Mouse (Mus musculus) MEL-GATA-1-ER (cell line): ENCODE measurements around the gene Capn7.

ENCODE experiments used
- DNase-seq: peaks from one replicate; pipeline ENCODE4 v3.0.0-alpha.2; 2012; ENCODE audit warnings: low read depth; ENCODE audit errors: extremely low read depth

Gene Capn7

DNA sequence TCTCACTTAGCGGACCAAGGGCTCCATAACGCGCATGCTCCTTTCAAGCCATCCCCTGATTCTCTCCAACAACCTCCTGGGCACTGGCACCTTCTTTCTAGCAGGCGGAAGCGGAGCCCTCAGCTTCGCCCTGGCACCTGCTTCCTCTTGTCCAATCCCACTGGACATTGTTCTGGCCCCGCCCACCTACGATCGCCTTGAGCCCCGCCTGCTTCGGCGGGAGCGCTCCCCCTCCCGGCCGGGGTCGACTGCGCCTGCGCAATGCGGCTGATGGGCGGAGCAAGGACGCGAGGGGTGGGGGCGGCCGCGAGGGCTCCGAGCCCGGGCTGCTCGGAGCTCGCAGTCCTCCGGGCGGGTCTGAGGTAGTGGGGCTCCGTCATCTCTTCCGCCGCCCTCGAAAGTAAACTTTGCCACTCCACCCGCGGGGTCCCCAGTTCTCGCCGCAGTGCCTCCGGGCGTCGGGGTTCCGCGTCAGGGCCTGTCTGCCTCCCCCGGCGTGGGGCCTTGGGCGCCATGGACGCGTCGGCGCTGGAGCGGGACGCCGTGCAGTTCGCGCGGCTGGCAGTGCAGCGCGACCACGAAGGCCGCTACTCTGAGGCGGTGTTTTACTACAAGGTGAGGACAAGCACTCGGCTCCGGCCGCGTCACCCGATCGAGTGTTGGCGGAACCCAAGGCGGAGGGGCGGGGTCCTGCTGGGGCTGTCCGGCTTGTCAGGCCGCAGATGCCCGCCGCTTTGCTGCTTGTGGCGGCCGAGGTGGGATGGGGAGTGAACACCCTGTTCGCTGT, at the start of gene Capn7:
Capn7 (plus strand) TSS at position 270 of the 787 bp plus-strand sequence.
- DNase-seq = peak; percentile 93

- no peak for DNase-seq
Observed at GRCm38 (mm10) chr14:31313192-31313591, 23.2 kb upstream of the Capn7 start.

- no peak for DNase-seq
Observed at GRCm38 (mm10) chr14:31316613-31317012, 19.8 kb upstream of the Capn7 start.

DNA sequence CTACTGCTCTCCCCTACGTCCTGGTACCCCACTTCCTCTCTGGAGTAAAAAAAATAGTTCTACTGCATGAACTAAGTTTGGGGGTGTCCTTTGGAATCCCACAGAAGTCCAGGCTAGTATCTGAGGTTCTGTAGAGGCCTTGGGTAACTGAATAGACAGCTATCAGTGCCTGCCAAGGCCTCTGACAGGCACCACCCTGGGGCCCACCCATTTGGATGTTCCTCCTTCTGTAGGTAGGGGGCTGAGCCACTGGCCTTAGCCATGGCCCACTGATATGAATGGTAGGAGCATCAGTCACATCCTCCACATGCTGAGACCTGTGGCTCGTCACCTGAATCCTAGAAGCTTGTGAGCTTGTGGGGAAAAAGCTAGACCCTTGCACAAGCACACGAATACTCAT, 18.7 kb upstream of the Capn7 start:
- no peak for DNase-seq

GRCm38 (mm10) chr14:31319546-31319945, 16.9 kb upstream of the Capn7 start:
- DNase-seq = no peak

- DNase-seq = no peak
Observed at GRCm38 (mm10) chr14:31321181-31321580, 15.3 kb upstream of the Capn7 start.

- DNase-seq = no peak
Observed at GRCm38 (mm10) chr14:31322191-31322590, 14.2 kb upstream of the Capn7 start.

- no peak for DNase-seq
Observed at GRCm38 (mm10) chr14:31323189-31323588, 13.2 kb upstream of the Capn7 start.

GRCm38 (mm10) chr14:31323849-31324792, 12.3 kb upstream of the Capn7 start, which contains the start of gene Dnah1:
TSS of gene Dnah1 (minus strand) at chr14:31323896.
- peak; percentile 63 for DNase-seq

- peak; percentile 73 for DNase-seq
Observed at GRCm38 (mm10) chr14:31324851-31325250, 11.6 kb upstream of the Capn7 start.

GRCm38 (mm10) chr14:31325551-31325950, 10.9 kb upstream of the Capn7 start:
- no peak for DNase-seq

GRCm38 (mm10) chr14:31326770-31327169, 9.7 kb upstream of the Capn7 start:
- DNase-seq = no peak

DNA sequence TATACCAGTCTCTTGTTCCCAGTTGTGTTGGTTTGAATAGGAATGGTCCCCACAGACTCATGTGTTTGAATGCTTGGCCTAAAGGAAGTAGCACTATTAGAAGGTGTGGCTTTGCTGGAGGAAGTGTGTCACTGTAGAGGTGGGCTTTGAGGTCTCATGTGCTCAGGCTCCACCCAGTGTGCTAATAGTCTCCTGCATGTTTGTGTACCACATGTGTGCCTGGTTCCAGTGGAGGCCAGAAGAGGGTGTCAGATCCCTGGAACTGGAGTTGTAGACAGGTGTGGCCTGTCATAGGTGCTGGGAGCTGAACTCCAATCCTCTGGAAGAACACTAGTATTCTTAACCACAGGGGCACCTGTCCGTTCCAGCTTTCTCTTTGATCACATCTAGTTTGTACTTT, 9.2 kb upstream of the Capn7 start:
- DNase-seq = no peak

- DNase-seq = no peak
Observed at GRCm38 (mm10) chr14:31327681-31328080, 8.8 kb upstream of the Capn7 start.

DNA sequence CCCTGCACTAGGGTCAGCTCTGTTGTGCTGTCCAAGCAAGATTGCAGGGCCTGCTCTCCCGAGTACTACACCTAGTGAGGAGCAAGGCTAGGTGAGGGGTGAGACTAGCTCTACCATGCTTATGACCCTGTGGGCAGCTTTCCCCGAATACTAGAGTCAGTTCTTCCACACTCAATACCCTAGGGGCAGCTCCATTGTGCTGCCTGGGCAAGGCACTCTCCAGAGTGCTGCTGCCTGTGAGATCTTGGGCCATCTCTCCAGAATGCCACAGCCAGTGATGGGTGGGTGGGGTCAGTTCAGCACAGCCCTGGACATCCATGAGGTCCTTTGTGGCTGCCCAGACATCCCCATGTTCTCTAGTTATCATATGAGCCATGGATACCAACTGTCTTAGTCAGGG, 6.7 kb upstream of the Capn7 start:
- no peak for DNase-seq

DNA sequence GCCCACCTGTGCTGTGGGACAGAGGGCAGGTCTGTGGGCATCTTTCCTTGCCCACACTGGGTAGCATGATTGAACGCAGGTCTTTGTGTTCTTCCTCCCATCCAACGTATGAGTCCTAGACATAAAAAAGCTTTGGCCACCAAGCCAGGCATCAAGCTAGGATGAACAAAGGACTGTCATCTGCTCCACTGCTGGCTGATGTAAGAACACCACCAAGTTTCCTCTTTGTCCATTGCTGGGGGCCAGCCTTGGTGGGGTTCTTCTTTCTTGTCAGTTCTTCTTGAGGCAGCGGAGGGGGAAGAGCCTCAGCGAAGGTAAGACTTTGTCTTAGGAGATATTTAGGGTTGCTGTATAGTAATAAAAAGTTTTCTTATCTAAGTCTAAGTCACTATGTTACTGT, 5.5 kb upstream of the Capn7 start:
- no peak for DNase-seq

DNA sequence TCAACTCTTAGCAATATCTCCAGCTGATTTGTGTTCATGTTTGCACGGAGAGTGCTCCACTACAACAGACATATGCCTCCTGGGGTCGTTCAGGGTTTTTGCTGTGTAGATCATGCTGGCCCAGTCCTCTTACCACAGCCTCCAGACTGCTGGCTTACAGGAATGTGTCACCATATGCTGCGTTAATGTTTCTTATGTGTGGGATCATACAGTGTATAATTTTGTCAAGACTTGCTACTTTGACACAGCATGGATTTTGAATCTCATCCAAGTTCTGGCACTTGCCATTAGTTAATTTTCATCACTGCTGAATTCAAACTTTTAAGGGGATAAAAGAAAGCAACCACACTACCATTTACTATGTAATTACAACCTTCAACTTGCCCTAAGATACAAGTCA, 673 bp upstream of the Capn7 start:
- DNase-seq = no peak

DNA sequence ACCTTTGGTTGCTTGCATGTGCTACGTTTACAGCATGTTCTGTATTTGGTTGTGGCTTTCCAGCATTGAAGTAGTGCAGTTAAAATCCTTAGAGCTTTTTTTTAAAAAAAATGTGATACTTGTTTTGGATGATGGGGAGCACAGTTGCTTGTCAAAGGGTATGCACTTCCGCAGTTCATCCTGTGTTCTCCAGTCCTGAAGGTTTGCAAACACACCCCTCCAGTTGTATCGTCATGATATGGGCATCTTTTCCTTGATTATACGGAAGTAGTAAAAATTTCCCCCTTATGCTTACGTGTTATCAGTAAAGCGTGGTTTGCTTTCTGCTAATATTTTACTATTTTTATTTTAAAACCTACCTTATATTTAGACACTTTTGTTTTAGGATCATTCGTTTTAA, 968 bp downstream of the Capn7 start:
- peak; percentile 83 for DNase-seq

- DNase-seq = no peak
Observed at GRCm38 (mm10) chr14:31337947-31338346, 1.5 kb downstream of the Capn7 start.

GRCm38 (mm10) chr14:31343241-31343640, 6.8 kb downstream of the Capn7 start:
- no peak for DNase-seq

GRCm38 (mm10) chr14:31345367-31345766, 8.9 kb downstream of the Capn7 start:
- no peak for DNase-seq

GRCm38 (mm10) chr14:31362236-31362635, 25.8 kb downstream of the Capn7 start:
- DNase-seq = no peak
